Mouse (Mus musculus) hindbrain, postnatal 0 days (tissue): ENCODE results near the gene Hivep3. TPM values are rescaled to one million over a fixed set of nuclear protein-coding genes. Genes with fewer than 3 reads are reported as not detected.
A peak's percentile ranks its signal among the peaks of the same experiment; 100 is the strongest.

Experiments used
- ATAC-seq: fragments of 200-750 bp; cut with Nextera tagmentation; 2 replicates; pipeline ENCODE4 v1.8.0; 2017; ENCODE audit warnings: mild to moderate bottlenecking, moderate TSS enrichment, moderate library complexity
- DNase-seq: peaks from one replicate; pipeline ENCODE4 v3.0.0-alpha.2; 2015; ENCODE audit warnings: low spot score
- H3K27ac ChIP-seq: fragments of 300-500 bp; sonication (generic); 2 replicates; pipeline ENCODE4 v1.5.1; 2014; ENCODE audit warnings: mild to moderate bottlenecking
- H3K27me3 ChIP-seq: fragments of 300-500 bp; sonication (generic); 2 replicates; pipeline ENCODE4 v1.6.1; 2014; ENCODE audit warnings: low read length, mixed read lengths; ENCODE audit not compliant: insufficient read depth
- H3K36me3 ChIP-seq: fragments of 300-500 bp; sonication (generic); 2 replicates; pipeline ENCODE4 v1.6.1; 2014; ENCODE audit warnings: low read length, mixed read lengths; ENCODE audit not compliant: insufficient read depth
- H3K4me1 ChIP-seq: fragments of 300-500 bp; sonication (generic); 2 replicates; pipeline ENCODE4 v1.6.1; 2014; ENCODE audit warnings: antibody characterized with exemption, low read length, mixed read lengths; ENCODE audit not compliant: insufficient read depth
- H3K4me2 ChIP-seq: fragments of 300-500 bp; sonication (generic); 2 replicates; pipeline ENCODE4 v1.6.1; 2014; ENCODE audit warnings: low read depth, mild to moderate bottlenecking, low read length, moderate library complexity, mixed read lengths
- H3K4me3 ChIP-seq: fragments of 300-500 bp; sonication (generic); 2 replicates; pipeline ENCODE4 v1.5.1; 2014; ENCODE audit warnings: low read length
- H3K9ac ChIP-seq: fragments of 300-500 bp; sonication (generic); replicated peaks from 2 replicates; pipeline ENCODE4 v1.6.1; 2014; ENCODE audit warnings: mild to moderate bottlenecking, low read length, moderate library complexity, mixed read lengths
- H3K9me3 ChIP-seq: fragments of 300-500 bp; sonication (generic); 2 replicates; pipeline ENCODE4 v1.6.1; 2016; ENCODE audit warnings: low read length, mixed read lengths
- CTCF ChIP-seq: IDR thresholded peaks from 2 replicates; pipeline ENCODE4 v1.5.1; 2016; ENCODE audit warnings: antibody characterized with exemption, control low read depth, low read depth
- WGBS: fragments of 180-500 bp; shearing (Covaris S2); extraction: QIAGEN DNeasy Blood & Tissue Kit; methylation state at CpG from one replicate; pipeline ENCODE4 v1.1.7; 2014; 5-methylcytosine and 5-hydroxymethylcytosine counted together
- polyA plus RNA-seq: library from polyadenylated mRNA; unstranded; fragments of >200 nt; fragmentation: Nextera tagmentation; extraction: Ambion mirVana; gene quantifications from 2 replicates; pipeline ENCODE4 v1.2.1, GENCODE M21; 2015
- total RNA-seq: library from RNA; depleted of rRNA; stranded (reverse); fragments of >200 nt; gene quantifications from 2 replicates; pipeline ENCODE4 v1.2.3, GENCODE M21; 2014

The Hivep3 gene
- total and polyA plus RNA-seq, 2 experiments from 2014 or later = 11.0 to 15.1 TPM

DNA sequence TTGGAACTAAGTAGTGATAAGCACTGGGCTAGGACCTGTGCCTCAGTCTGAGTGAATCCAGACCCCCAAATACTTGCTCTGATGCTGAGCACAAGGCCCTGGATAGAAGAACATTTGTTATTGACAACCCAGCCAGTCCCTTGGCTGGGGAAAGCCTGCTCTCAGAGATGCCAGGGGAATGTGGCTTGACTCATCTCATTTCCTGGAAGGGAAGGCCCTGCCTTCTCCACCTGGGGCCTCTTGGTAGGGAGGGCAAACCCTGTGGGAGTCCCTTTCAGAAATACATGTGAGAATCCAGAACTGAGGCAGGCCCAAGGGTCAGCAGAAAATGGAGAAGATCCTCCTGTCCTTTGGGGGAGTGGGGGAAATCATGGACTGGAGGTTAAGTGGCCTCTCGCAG lies 294.1 kb downstream of the Hivep3 start:
- TF ChIP-seq CTCF = no peak
- DNase-seq = no peak
- Histone ChIP-seq H3K27me3 (0 out of 2 replicates have a peak, but pooled peaks cover 8% of the 10 kb centered on the region), H3K4me1 (peaks cover 5% of the 10 kb centered on the region; the same call in 1 of the 2 replicates), H3K36me3 (no peaks in the 10 kb centered on the region), H3K4me2 (no peak overlapping the region), H3K27ac (no peak overlapping the region), H3K9ac (no peak overlapping the region), H3K9me3 (no peaks in the 10 kb centered on the region), H3K4me3 (no peak overlapping the region)
- 96% methylated on average over 1 of the region's 1 CpGs for WGBS
- no peak for ATAC-seq

DNA sequence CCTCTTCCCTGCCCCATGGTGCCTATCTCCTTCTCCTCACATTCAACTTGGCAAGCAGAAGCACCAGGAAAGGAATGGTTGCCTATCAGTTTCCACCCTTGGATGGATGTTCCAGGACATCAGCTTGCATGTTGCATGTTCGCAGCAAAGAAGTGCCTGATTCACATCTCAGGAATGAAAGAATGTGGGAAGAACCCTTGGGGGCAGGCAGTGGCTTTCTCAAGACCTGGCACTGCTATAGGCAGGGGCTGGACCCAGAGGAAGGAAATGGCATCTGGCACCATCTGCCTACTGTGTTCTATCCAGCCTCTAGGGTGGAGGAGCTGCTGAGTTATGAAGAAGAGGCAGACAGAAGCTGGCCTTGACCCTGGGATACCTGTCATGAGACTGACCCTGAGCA lies 296.4 kb downstream of the Hivep3 start:
- Histone ChIP-seq H3K27me3 (peaks cover 18% of the 10 kb centered on the region; the same call in 1 of the 2 replicates), H3K4me3 (no peak overlapping the region), H3K36me3 (no peaks in the 10 kb centered on the region), H3K4me1 (peaks cover 9% of the 10 kb centered on the region), H3K9ac (no peak overlapping the region), H3K9me3 (no peaks in the 10 kb centered on the region), H3K27ac (no peak overlapping the region), H3K4me2 (no peak overlapping the region)
- WGBS = 85% methylated on average over 1 of the region's 1 CpGs
- ATAC-seq = no peak
- DNase-seq = no peak
- TF ChIP-seq CTCF = no peak

GRCm38 (mm10) chr4:120032320-120032983 lies 298.9 kb downstream of the Hivep3 start:
- under 1% methylated on average over 58 of the region's 70 CpGs for whole genome bisulfite sequencing
- peak overlapping the region; percentile 59 for H3K4me3 ChIP-seq
- no peaks in the 10 kb centered on the region for H3K9me3 ChIP-seq
- peak; percentile 77 for ATAC-seq
- H3K4me1 ChIP-seq = peaks cover 13% of the 10 kb centered on the region
- peak overlapping the region; percentile 64 for H3K9ac ChIP-seq
- H3K27me3 ChIP-seq = peaks cover 18% of the 10 kb centered on the region; the same call in 1 of the 2 replicates
- no peaks in the 10 kb centered on the region for H3K36me3 ChIP-seq
- no peak for TF ChIP-seq CTCF
- DNase-seq = peak; percentile 73
- H3K27ac ChIP-seq = peak overlapping the region; percentile 68; the same call in 1 of the 2 replicates
- peak overlapping the region; percentile 70 for H3K4me2 ChIP-seq

- H3K27ac ChIP-seq = peak overlapping the region; percentile 68; the same call in 1 of the 2 replicates
- no peaks in the 10 kb centered on the region for H3K36me3 ChIP-seq
- no peaks in the 10 kb centered on the region for H3K9me3 ChIP-seq
- DNase-seq (peak; percentile 62), ATAC-seq (peak; percentile 69)
- WGBS = under 1% methylated on average over 38 of the region's 38 CpGs
- peak overlapping the region; percentile 64 for H3K9ac ChIP-seq
- peak overlapping the region; percentile 70 for H3K4me2 ChIP-seq
- peaks cover 13% of the 10 kb centered on the region for H3K4me1 ChIP-seq
- peaks cover 18% of the 10 kb centered on the region; the same call in 1 of the 2 replicates for H3K27me3 ChIP-seq
- H3K4me3 ChIP-seq = peak overlapping the region; percentile 59
- TF ChIP-seq CTCF = no peak
Measured at GRCm38 (mm10) chr4:120032984-120033355, 299.4 kb downstream of the Hivep3 start.

GRCm38 (mm10) chr4:120036294-120036693 lies 302.7 kb downstream of the Hivep3 start:
- no peak for DNase-seq

DNA sequence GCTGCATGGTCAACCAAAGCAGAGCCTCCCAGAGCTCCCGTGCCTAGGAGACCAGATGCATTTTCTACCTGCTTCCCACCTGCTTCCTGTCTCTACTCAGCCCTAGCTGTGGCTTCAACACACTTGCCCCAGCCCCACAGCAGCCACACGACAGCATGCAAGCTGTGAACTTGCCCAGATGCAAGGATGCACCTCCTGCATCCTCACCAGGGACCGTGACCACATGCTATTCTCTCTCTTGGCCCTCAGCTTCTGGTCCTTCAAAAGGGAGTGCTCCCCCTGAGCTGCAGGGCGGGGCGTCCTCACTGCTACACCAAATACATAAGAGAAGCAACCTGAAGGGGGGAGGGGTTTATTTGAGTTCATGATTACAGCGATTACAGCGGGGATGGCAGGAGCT lies 303.4 kb downstream of the Hivep3 start:
- Histone ChIP-seq H3K4me1 (peaks cover 13% of the 10 kb centered on the region), H3K4me2 (no peak overlapping the region), H3K36me3 (no peaks in the 10 kb centered on the region), H3K9ac (no peak overlapping the region), H3K9me3 (no peaks in the 10 kb centered on the region), H3K27me3 (peaks cover 9% of the 10 kb centered on the region; the same call in 1 of the 2 replicates), H3K27ac (no peak overlapping the region), H3K4me3 (no peak overlapping the region)
- ATAC-seq = no peak
- DNase-seq = no peak
- WGBS = 51% methylated on average over 7 of the region's 7 CpGs
- TF ChIP-seq CTCF = no peak

More at GRCm38 (mm10) chr4:120036294-120036693, 302.7 kb downstream of the Hivep3 start:
- ATAC-seq = no peak
- Histone ChIP-seq H3K4me2 (no peak overlapping the region), H3K27me3 (peaks cover 9% of the 10 kb centered on the region; the same call in 1 of the 2 replicates), H3K36me3 (no peaks in the 10 kb centered on the region), H3K4me3 (no peak overlapping the region), H3K9me3 (no peaks in the 10 kb centered on the region), H3K9ac (no peak overlapping the region), H3K4me1 (peaks cover 13% of the 10 kb centered on the region), H3K27ac (no peak overlapping the region)
- TF ChIP-seq CTCF = no peak
- WGBS = 91% methylated on average over 4 of the region's 4 CpGs

DNA sequence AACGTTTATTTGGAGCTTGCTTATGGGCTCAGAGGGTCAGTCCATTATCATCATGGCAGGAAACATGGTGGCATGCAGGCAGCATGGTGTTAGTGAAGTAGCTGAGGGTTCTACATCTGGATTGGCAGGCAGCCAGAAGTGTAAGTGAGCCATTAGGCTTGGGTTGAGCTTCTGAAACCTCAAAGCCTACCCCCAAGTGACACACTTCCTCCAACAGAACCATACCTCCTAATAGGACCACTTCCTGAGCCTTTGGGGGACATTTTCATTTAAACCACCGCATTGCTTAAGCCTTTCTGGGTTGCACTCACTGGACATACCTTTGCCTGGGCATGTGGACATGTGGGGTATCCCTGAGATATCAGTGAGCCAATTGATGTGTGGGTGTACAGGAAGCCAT lies 307.9 kb downstream of the Hivep3 start:
- Histone ChIP-seq H3K27me3 (no peaks in the 10 kb centered on the region), H3K36me3 (no peaks in the 10 kb centered on the region), H3K9ac (no peak overlapping the region), H3K4me3 (no peak overlapping the region), H3K4me2 (no peak overlapping the region), H3K27ac (no peak overlapping the region), H3K9me3 (no peaks in the 10 kb centered on the region), H3K4me1 (no peaks in the 10 kb centered on the region; the same call in 1 of the 2 replicates)
- TF ChIP-seq CTCF = no peak
- DNase-seq (no peak), ATAC-seq (no peak)
- WGBS = 89% methylated on average over 2 of the region's 2 CpGs
